Mouse (Mus musculus): ENCODE measurements around the gene Krba1. TPM values are rescaled to one million over a fixed set of nuclear protein-coding genes. Genes with fewer than 3 reads are reported as not detected.

The Krba1 gene
- polyA plus RNA-seq, 1 experiment = 2.6 TPM

DNA sequence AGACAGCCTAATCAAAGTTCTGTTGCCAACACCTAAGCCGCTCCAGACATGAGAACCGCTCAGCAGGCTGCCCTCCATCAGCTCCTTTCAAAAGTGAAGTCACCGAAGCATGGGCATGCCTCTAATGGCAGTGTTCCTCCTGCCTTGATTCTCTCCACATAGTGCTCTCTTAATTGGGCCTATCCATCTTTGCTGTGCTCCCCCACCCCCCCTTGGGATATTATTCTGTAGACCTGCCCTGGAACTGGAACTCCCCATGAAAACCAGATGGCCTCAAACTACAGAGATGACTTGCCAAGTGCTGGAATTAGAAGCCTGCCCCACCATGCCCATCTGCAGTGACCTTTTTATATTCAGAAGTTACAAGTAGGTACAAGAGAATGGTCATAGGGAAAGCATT lies 27.9 kb downstream of the Krba1 start:
- Histone ChIP-seq H3K4me3 (no peak overlapping the region), H3K79me2 (ENCODE audit: control insufficient read depth, insufficient read depth) (no peaks in the 10 kb centered on the region), H3K27me3 (ENCODE audit: control insufficient read depth, insufficient read depth, insufficient read length) (no peaks in the 10 kb centered on the region), H3K4me2 (ENCODE audit: low read depth) (no peak overlapping the region), H3K36me3 (ENCODE audit: control insufficient read depth, insufficient read depth) (no peaks in the 10 kb centered on the region), H3ac (ENCODE audit: control insufficient read depth, insufficient read length) (no peak overlapping the region)
- no peak for TF ChIP-seq USF1 (IDR thresholded peaks at IDR 0.05; ENCODE audit: low read depth)
- TF ChIP-seq MYOG (IDR thresholded peaks at IDR 0.05; ENCODE audit: control insufficient read depth in 1 of 3, insufficient read depth in 1 of 3, insufficient read length in 2 of 3, low read depth in 2 of 3) = no peak
- no peak for TF ChIP-seq TCF3 (IDR thresholded peaks at IDR 0.05; ENCODE audit: insufficient read length, low read depth)
- no peak for TF ChIP-seq POLR2AphosphoS2 (IDR thresholded peaks at IDR 0.05; ENCODE audit: insufficient read length, low read depth)
- TF ChIP-seq SRF (IDR thresholded peaks at IDR 0.05; ENCODE audit: control insufficient read depth, insufficient read length, low read depth) = no peak
- no peak for TF ChIP-seq E2F4 (IDR thresholded peaks at IDR 0.05; ENCODE audit: insufficient read depth)
- no peak for TF ChIP-seq MAX (IDR thresholded peaks at IDR 0.05; ENCODE audit: low read depth)

DNA sequence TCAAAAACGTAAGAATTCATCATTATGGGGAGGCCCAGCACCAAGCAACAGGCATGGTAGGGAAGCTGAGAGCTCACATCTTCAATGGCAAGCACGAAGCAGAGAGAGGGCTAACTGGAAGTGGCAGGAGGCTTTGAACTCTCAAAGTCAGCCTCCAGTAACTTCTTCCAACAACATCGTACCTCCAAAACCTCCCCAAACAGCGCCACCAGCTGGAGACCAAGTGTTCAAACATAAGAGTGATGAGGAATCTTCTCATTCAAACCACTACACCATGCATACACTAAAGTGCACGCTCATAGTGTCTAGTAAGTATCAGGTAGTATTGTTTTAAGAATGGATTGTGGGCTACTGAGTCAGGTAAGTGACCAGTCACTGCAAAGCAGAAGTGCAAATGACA lies 28.7 kb downstream of the Krba1 start:
- no peak for TF ChIP-seq REST (IDR thresholded peaks at IDR 0.05; ENCODE audit: insufficient read depth, insufficient read length)
- no peak for TF ChIP-seq E2F4 (IDR thresholded peaks at IDR 0.05; ENCODE audit: insufficient read depth)
- no peak for TF ChIP-seq MAX (IDR thresholded peaks at IDR 0.05; ENCODE audit: low read depth)
- no peak for TF ChIP-seq TCF12 (IDR thresholded peaks at IDR 0.05; ENCODE audit: insufficient read depth, poor library complexity, severe bottlenecking)
- TF ChIP-seq CEBPB (IDR thresholded peaks at IDR 0.05; ENCODE audit: insufficient read depth, poor library complexity, severe bottlenecking) = no peak
- no peak for TF ChIP-seq MYOG (IDR thresholded peaks at IDR 0.05; ENCODE audit: control insufficient read depth in 1 of 3, insufficient read depth in 1 of 3, insufficient read length in 2 of 3, low read depth in 2 of 3)
- Histone ChIP-seq H3K4me2 (ENCODE audit: low read depth) (no peak overlapping the region), H3ac (ENCODE audit: control insufficient read depth, insufficient read length) (no peak overlapping the region), H3K27me3 (ENCODE audit: control insufficient read depth, insufficient read depth, insufficient read length) (no peaks in the 10 kb centered on the region), H3K4me3 (no peak overlapping the region), H3K36me3 (ENCODE audit: control insufficient read depth, insufficient read depth) (no peaks in the 10 kb centered on the region), H3K79me2 (ENCODE audit: control insufficient read depth, insufficient read depth) (no peaks in the 10 kb centered on the region)

DNA sequence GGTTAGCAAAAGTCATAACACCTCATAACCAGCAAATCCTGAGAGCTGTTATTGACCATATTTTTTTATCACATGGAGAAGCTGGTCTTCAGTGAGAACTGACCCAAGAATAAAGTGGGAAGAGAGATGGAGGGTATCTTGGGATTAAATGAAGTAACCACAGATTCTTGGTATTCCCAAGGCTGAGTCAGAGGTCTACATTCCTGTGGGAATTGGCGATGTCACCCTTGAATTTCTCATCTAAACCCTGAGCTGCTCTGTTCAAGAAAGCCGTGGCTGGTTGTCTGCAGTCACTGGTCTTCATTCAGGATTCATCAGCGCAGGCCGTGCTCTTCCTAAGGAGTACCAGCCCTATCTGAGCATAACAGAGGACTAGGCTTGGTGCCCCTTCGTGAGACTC lies 31.6 kb downstream of the Krba1 start:
- no peak for TF ChIP-seq MYOD1 (IDR thresholded peaks at IDR 0.05; ENCODE audit: control insufficient read depth in 1 of 3, insufficient read length in 2 of 3, low read depth in 2 of 3)
- TF ChIP-seq POLR2A (IDR thresholded peaks at IDR 0.05; ENCODE audit: insufficient read length, low read depth) = no peak
- no peak for TF ChIP-seq REST (IDR thresholded peaks at IDR 0.05; ENCODE audit: insufficient read depth, insufficient read length)
- no peak for TF ChIP-seq TCF12 (IDR thresholded peaks at IDR 0.05; ENCODE audit: insufficient read depth, poor library complexity, severe bottlenecking)
- TF ChIP-seq CEBPB (IDR thresholded peaks at IDR 0.05; ENCODE audit: insufficient read depth, poor library complexity, severe bottlenecking) = no peak
- H3K4me2 ChIP-seq (ENCODE audit: low read depth) = no peak overlapping the region
- no peaks in the 10 kb centered on the region for H3K79me2 ChIP-seq (ENCODE audit: control insufficient read depth, insufficient read depth)
- H3K27me3 ChIP-seq (ENCODE audit: control insufficient read depth, insufficient read depth, insufficient read length) = no peaks in the 10 kb centered on the region
- no peak overlapping the region for H3K4me3 ChIP-seq
- H3K36me3 ChIP-seq (ENCODE audit: control insufficient read depth, insufficient read depth) = no peaks in the 10 kb centered on the region
- H3ac ChIP-seq (ENCODE audit: control insufficient read depth, insufficient read length) = no peak overlapping the region

DNA sequence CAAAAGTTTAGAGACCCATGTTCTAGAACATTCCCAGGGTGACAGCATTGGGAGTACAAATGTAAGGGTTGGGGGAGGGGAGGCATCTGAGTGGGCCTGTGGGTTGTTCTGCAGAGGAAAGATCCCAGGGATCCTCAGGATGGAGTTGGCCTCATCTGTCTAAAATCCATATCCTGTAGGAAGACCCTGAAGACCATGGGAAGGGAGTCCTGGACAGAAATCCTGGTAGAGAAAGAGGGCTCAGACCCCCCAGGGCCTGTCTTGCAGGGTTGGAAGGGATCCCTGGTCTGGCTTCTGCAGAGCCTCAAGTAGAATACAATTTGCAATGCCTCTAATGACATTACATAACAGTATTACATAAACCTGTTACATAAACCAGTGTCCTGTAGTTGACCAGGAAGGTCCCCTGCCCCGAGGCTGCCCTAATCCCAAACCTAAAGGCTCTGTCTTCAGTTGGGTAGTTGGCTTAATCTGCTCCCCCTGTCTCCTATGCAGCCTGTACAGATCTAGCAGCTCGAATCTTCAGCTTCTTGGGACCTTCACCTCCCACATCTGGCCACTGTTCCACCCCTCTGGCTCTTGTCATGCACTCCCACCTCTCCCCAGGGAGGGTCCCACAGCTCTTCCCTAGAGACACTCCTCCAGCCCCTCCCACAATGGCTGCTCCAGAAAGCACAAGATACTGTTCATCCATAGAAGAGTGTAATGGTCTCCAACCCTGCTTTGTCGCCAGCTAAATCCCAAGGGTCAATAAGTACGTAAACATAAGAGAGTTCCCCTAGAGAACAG lies 33.6 kb downstream of the Krba1 start:
- H3K36me3 ChIP-seq (ENCODE audit: control insufficient read depth, insufficient read depth) = no peaks in the 10 kb centered on the region
- no peak overlapping the region for H3K4me2 ChIP-seq (ENCODE audit: low read depth)
- H3K79me2 ChIP-seq (ENCODE audit: control insufficient read depth, insufficient read depth) = no peaks in the 10 kb centered on the region
- no peak overlapping the region for H3K4me3 ChIP-seq
- no peak for TF ChIP-seq CEBPB (IDR thresholded peaks at IDR 0.05; ENCODE audit: insufficient read depth, poor library complexity, severe bottlenecking)
- TF ChIP-seq USF1 (IDR thresholded peaks at IDR 0.05; ENCODE audit: low read depth) = no peak
- no peak for TF ChIP-seq MYOG (IDR thresholded peaks at IDR 0.05; ENCODE audit: control insufficient read depth in 1 of 3, insufficient read depth in 1 of 3, insufficient read length in 2 of 3, low read depth in 2 of 3)
- TF ChIP-seq POLR2AphosphoS2 (IDR thresholded peaks at IDR 0.05; ENCODE audit: insufficient read length, low read depth) = no peak
- TF ChIP-seq TCF3 (IDR thresholded peaks at IDR 0.05; ENCODE audit: insufficient read length, low read depth) = no peak
- no peak for TF ChIP-seq TCF12 (IDR thresholded peaks at IDR 0.05; ENCODE audit: insufficient read depth, poor library complexity, severe bottlenecking)
- TF ChIP-seq MAX (IDR thresholded peaks at IDR 0.05; ENCODE audit: low read depth) = no peak
- TF ChIP-seq POLR2A (IDR thresholded peaks at IDR 0.05; ENCODE audit: insufficient read length, low read depth) = no peak
- TF ChIP-seq E2F4 (IDR thresholded peaks at IDR 0.05; ENCODE audit: insufficient read depth) = no peak
- no peak for TF ChIP-seq SRF (IDR thresholded peaks at IDR 0.05; ENCODE audit: control insufficient read depth, insufficient read length, low read depth)
- TF ChIP-seq MYOD1 (IDR thresholded peaks at IDR 0.05; ENCODE audit: control insufficient read depth in 1 of 3, insufficient read length in 2 of 3, low read depth in 2 of 3) = no peak
- no peak for TF ChIP-seq REST (IDR thresholded peaks at IDR 0.05; ENCODE audit: insufficient read depth, insufficient read length)
- no peaks in the 10 kb centered on the region for H3K27me3 ChIP-seq (ENCODE audit: control insufficient read depth, insufficient read depth, insufficient read length)
- H3ac ChIP-seq (ENCODE audit: control insufficient read depth, insufficient read length) = no peak overlapping the region

DNA sequence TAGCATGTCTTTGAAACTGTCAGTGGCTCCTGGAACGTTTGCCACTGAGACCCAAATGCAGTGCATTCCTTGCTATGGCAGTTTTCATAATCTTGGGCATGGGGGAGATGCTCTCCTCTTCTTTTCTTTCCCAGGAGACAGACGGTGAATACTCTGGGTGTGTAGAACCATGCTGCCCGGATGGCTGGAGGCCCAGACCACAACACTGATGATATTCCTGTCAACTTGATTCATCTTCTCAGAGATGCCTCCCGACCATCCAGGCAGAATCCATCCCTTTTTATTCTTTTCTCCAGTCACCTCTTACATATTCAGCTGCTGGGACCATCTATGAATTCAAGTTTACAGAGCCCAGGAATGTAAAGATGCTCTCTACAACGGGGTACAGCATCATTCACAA lies 35.4 kb downstream of the Krba1 start:
- H3K79me2 ChIP-seq (ENCODE audit: control insufficient read depth, insufficient read depth) = no peaks in the 10 kb centered on the region
- no peak overlapping the region for H3ac ChIP-seq (ENCODE audit: control insufficient read depth, insufficient read length)
- no peak overlapping the region for H3K4me3 ChIP-seq
- TF ChIP-seq TCF3 (IDR thresholded peaks at IDR 0.05; ENCODE audit: insufficient read length, low read depth) (no peak), USF1 (IDR thresholded peaks at IDR 0.05; ENCODE audit: low read depth) (no peak), MYOG (IDR thresholded peaks at IDR 0.05; ENCODE audit: control insufficient read depth in 1 of 3, insufficient read depth in 1 of 3, insufficient read length in 2 of 3, low read depth in 2 of 3) (no peak), CEBPB (IDR thresholded peaks at IDR 0.05; ENCODE audit: insufficient read depth, poor library complexity, severe bottlenecking) (no peak), MYOD1 (IDR thresholded peaks at IDR 0.05; ENCODE audit: control insufficient read depth in 1 of 3, insufficient read length in 2 of 3, low read depth in 2 of 3) (no peak), TCF12 (IDR thresholded peaks at IDR 0.05; ENCODE audit: insufficient read depth, poor library complexity, severe bottlenecking) (no peak), POLR2AphosphoS2 (IDR thresholded peaks at IDR 0.05; ENCODE audit: insufficient read length, low read depth) (no peak), POLR2A (IDR thresholded peaks at IDR 0.05; ENCODE audit: insufficient read length, low read depth) (no peak), MAX (IDR thresholded peaks at IDR 0.05; ENCODE audit: low read depth) (no peak), SRF (IDR thresholded peaks at IDR 0.05; ENCODE audit: control insufficient read depth, insufficient read length, low read depth) (no peak), E2F4 (IDR thresholded peaks at IDR 0.05; ENCODE audit: insufficient read depth) (no peak), REST (IDR thresholded peaks at IDR 0.05; ENCODE audit: insufficient read depth, insufficient read length) (no peak)
- H3K4me2 ChIP-seq (ENCODE audit: low read depth) = no peak overlapping the region
- no peaks in the 10 kb centered on the region for H3K36me3 ChIP-seq (ENCODE audit: control insufficient read depth, insufficient read depth)
- no peaks in the 10 kb centered on the region for H3K27me3 ChIP-seq (ENCODE audit: control insufficient read depth, insufficient read depth, insufficient read length)
